Mouse (Mus musculus) heart, adult 2 months (tissue): ENCODE results near the gene Cpn1.

Experiments used
- CTCF ChIP-seq: fragments of 200-600 bp; IDR thresholded peaks from 2 replicates; pipeline ENCODE4 v1.8.1; 2022; ENCODE audit warnings: antibody characterized with exemption, mild to moderate bottlenecking, moderate library complexity
- POLR2A ChIP-seq: fragments of 200-500 bp; IDR thresholded peaks from 2 replicates; pipeline ENCODE4 v1.6.1; 2011; ENCODE audit warnings: mild to moderate bottlenecking, low read depth, low read length, control low read depth; ENCODE audit not compliant: insufficient read depth

DNA sequence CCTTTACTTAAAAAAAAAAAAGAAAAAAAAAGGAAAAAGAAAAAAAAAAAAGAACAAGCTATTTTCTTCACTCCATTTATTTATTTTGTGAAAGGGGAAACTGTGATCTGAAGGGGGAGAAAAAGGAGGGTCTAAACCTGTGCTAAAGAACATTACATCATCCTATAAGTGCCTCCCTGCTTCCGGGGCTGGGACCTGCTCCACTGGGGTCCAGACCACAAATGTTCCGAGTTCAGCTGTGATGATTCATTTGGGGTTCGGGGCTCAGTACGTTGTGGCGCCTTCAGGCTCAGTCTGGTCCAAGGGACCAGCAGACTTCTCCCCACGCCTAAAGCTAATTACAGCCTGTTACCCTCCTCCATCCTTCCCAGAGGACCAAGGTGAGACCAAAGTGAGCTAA lies 55.4 kb downstream of the Cpn1 start:
- TF ChIP-seq CTCF = no peak
- no peak for TF ChIP-seq POLR2A
